Mouse (Mus musculus) hindbrain, embryonic 14.5 days (tissue): ENCODE results near the gene Gm45233. TPM values are rescaled to one million over a fixed set of nuclear protein-coding genes. Genes with fewer than 3 reads are reported as not detected.

Experiments
- ATAC-seq: fragments of 200-750 bp; cut with Nextera tagmentation; 2 replicates; pipeline ENCODE4 v1.8.0; 2017; ENCODE audit warnings: moderate number of reproducible peaks, mild to moderate bottlenecking, moderate TSS enrichment, moderate library complexity; ENCODE audit not compliant: low FRiP score
- DNase-seq: peaks from one replicate; pipeline ENCODE4 v3.0.0-alpha.2; 2015; ENCODE audit warnings: low spot score
- H3K27ac ChIP-seq: fragments of 300-500 bp; sonication (generic); 2 replicates; pipeline ENCODE4 v1.5.1; 2014; ENCODE audit warnings: mild to moderate bottlenecking, moderate library complexity
- H3K27me3 ChIP-seq: fragments of 300-500 bp; sonication (generic); 2 replicates; pipeline ENCODE4 v1.6.1; 2014; ENCODE audit warnings: mild to moderate bottlenecking, low read length, mixed read lengths; ENCODE audit not compliant: control insufficient read depth, insufficient read depth
- H3K36me3 ChIP-seq: fragments of 300-500 bp; sonication (generic); replicated peaks from 2 replicates; pipeline ENCODE4 v1.6.1; 2014; ENCODE audit not compliant: control insufficient read depth, insufficient read depth
- H3K4me1 ChIP-seq: fragments of 300-500 bp; sonication (generic); replicated peaks from 2 replicates; pipeline ENCODE4 v1.6.1; 2014; ENCODE audit warnings: antibody characterized with exemption, low read length, mixed read lengths; ENCODE audit not compliant: control insufficient read depth, insufficient read depth
- H3K4me2 ChIP-seq: fragments of 300-500 bp; sonication (generic); replicated peaks from 2 replicates; pipeline ENCODE4 v1.6.1; 2014; ENCODE audit warnings: mild to moderate bottlenecking, moderate library complexity
- H3K4me3 ChIP-seq: fragments of 300-500 bp; sonication (generic); replicated peaks from 2 replicates; pipeline ENCODE4 v1.5.1; 2014; ENCODE audit warnings: mild to moderate bottlenecking, low read length
- H3K9ac ChIP-seq: fragments of 300-500 bp; sonication (generic); 2 replicates; pipeline ENCODE4 v1.6.1; 2014
- H3K9me3 ChIP-seq: fragments of 300-500 bp; sonication (generic); 2 replicates; pipeline ENCODE4 v1.6.1; 2016; ENCODE audit warnings: low read length; ENCODE audit not compliant: control insufficient read depth
- WGBS: fragments of 180-500 bp; shearing (Covaris S2); extraction: QIAGEN DNeasy Blood & Tissue Kit; methylation state at CpG from one replicate; pipeline ENCODE4 v1.1.7; 2014; 5-methylcytosine and 5-hydroxymethylcytosine counted together
- polyA plus RNA-seq: library from polyadenylated mRNA; unstranded; fragments of >200 nt; fragmentation: Nextera tagmentation; extraction: Ambion mirVana; gene quantifications from 2 replicates; pipeline ENCODE4 v1.2.1, GENCODE M21; 2014

The Gm45233 gene
- polyA plus RNA-seq, 1 experiment from 2014 or later = 0.62 TPM

DNA sequence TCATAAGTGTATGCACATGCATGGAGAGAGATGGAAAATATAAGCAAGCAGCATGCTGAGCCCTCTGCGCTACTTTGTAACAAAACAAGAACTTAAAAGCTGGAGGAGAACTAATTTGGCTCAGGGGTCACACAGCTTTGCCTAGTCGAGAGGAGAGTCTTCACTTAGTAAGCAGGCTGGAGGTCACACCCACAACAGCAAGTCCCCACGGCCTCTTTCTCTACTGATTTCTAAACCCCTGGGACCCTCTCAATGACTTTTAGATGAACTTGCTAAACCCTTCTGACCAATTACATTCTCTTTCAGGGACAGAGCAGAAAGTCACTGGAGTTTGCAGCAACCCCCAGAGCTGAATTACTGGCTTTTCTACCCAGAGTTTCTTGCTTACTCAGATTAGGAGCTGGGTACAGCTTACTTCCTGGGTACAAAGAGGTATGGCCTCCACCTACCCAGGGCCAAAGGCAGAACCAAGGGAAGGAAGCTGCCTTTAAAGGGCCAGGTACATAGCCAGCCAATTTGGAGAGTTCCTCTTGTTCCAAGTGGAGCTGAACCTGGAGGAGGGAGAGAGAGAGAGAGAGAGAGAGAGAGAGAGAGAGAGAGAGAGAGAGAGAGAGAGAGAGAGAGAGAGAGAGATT lies 19.8 kb upstream of the Gm45233 start:
- ATAC-seq (no peak), DNase-seq (no peak)
- Histone ChIP-seq H3K4me3 (no peak overlapping the region), H3K36me3 (no peaks in the 10 kb centered on the region), H3K27ac (no peak overlapping the region), H3K27me3 (no peaks in the 10 kb centered on the region), H3K4me1 (peaks cover 5% of the 10 kb centered on the region; the same call in 1 of the 2 replicates), H3K9ac (no peak overlapping the region), H3K9me3 (no peaks in the 10 kb centered on the region), H3K4me2 (no peak overlapping the region)
- WGBS = 68% methylated on average over 3 of the region's 3 CpGs

DNA sequence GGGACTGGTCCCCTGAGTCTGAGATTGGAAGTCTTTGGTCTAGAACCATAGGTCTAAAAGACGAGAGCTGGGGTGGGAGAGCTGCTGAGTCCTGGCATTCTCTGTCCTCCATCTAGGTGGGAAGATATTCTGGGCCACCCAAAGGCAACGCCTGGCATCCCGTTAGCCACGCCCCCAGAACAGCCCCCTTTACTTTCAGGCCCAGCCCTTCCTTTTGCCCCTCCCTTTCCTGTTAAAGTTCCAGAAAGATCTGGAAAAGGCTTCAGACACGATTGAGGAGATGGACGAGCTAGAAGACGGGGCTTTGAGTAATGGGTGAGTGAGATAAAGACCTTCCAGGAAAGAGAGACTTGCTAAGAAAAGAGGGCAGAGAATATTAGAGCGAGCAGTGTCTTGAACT lies 16.5 kb upstream of the Gm45233 start, which contains the start of gene Lim2:
TSS of gene Lim2 (plus strand) at position 265 of the 400 bp plus-strand sequence.
- no peak within 1 kb of the TSS for H3K9ac ChIP-seq
- WGBS = 89% methylated on average over 8 of the region's 8 CpGs

DNA sequence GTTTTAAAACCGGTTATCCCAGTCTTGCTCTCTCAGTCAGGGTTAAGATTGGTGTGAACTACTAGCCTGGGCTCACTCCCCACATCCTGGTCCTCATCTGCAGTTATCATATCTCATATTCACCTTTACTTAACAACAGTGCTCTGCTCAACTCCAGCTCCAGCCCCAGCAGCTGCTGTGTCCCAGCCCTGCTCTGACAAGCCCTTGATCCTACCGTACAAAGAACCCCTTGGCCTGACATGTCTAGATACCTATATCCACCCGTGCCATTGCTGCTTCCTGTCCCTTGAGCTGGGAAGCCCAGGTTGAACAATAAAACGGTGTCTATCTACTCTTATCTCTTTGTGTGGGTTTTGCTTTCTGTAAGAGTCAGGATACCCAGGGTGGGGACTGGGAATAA lies 14.4 kb upstream of the Gm45233 start:
- Histone ChIP-seq H3K4me3 (no peak overlapping the region), H3K4me1 (no peaks in the 10 kb centered on the region), H3K27ac (no peak overlapping the region), H3K27me3 (no peaks in the 10 kb centered on the region), H3K36me3 (no peaks in the 10 kb centered on the region), H3K9me3 (no peaks in the 10 kb centered on the region), H3K9ac (no peak overlapping the region), H3K4me2 (no peak overlapping the region)
- WGBS = 71% methylated on average over 4 of the region's 4 CpGs
- DNase-seq = no peak
- no peak for ATAC-seq

More for the DNA sequence above, 16.5 kb upstream of the Gm45233 start, which contains the start of gene Lim2:
- H3K9me3 ChIP-seq = no peaks in the 10 kb centered on the region
- no peaks in the 10 kb centered on the region for H3K36me3 ChIP-seq
- H3K4me2 ChIP-seq = no peak within 1 kb of the TSS
- no peaks in the 10 kb centered on the region for H3K27me3 ChIP-seq
- DNase-seq = no peak
- ATAC-seq = no peak
- no peak within 1 kb of the TSS for H3K27ac ChIP-seq
- H3K4me1 ChIP-seq = peaks cover 5% of the 10 kb centered on the region; the same call in 1 of the 2 replicates
- no peak within 1 kb of the TSS for H3K4me3 ChIP-seq

DNA sequence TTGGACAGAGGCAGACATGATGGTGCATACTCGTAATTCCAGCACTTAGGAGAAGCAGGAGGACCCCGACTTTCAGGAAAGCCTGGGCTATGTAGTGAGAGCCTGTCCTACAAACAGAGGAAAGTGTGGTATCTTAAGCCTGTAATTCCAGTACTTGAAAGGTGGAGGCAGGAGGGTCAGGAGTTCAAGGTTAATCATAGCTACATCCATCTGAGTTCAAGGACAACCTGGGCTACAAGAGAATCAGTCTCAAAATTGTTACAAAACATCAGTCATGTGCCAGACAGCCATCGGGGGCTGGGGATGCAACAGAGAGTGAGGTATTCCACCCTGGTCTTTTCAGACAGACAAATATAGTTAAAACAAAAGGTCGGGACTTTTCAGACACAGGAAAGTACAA lies 11.0 kb upstream of the Gm45233 start:
- no peaks in the 10 kb centered on the region for H3K36me3 ChIP-seq
- DNase-seq (no peak), ATAC-seq (no peak)
- H3K9me3 ChIP-seq = no peaks in the 10 kb centered on the region
- H3K27ac ChIP-seq = no peak overlapping the region
- H3K4me1 ChIP-seq = no peaks in the 10 kb centered on the region
- H3K4me2 ChIP-seq = no peak overlapping the region
- no peaks in the 10 kb centered on the region for H3K27me3 ChIP-seq
- no peak overlapping the region for H3K4me3 ChIP-seq
- WGBS = 76% methylated on average over 4 of the region's 4 CpGs
- H3K9ac ChIP-seq = no peak overlapping the region

DNA sequence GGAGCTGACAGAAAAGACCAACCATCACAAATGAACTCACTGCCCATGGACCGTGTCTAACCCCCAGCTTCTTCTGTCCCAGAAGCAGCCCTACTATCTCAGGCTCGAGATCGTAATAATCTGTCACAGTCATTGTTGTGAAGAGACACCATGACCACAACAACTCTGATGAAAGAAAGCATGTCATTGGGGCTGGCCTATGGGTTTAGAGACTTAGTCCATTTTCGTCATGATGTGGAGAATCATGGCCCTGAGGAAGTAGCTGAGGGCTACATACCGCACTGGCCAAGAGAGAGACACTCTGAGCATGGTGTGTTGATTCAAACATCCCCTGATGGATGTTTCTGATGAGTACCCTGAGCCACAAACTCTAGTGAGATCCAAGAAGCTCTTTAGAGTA lies 9.3 kb upstream of the Gm45233 start:
- Histone ChIP-seq H3K27ac (no peak overlapping the region), H3K36me3 (no peaks in the 10 kb centered on the region), H3K4me2 (no peak overlapping the region), H3K4me1 (no peaks in the 10 kb centered on the region), H3K9ac (no peak overlapping the region), H3K27me3 (no peaks in the 10 kb centered on the region), H3K9me3 (no peaks in the 10 kb centered on the region), H3K4me3 (no peak overlapping the region)
- no peak for DNase-seq
- WGBS = 80% methylated on average over 5 of the region's 5 CpGs
- no peak for ATAC-seq

DNA sequence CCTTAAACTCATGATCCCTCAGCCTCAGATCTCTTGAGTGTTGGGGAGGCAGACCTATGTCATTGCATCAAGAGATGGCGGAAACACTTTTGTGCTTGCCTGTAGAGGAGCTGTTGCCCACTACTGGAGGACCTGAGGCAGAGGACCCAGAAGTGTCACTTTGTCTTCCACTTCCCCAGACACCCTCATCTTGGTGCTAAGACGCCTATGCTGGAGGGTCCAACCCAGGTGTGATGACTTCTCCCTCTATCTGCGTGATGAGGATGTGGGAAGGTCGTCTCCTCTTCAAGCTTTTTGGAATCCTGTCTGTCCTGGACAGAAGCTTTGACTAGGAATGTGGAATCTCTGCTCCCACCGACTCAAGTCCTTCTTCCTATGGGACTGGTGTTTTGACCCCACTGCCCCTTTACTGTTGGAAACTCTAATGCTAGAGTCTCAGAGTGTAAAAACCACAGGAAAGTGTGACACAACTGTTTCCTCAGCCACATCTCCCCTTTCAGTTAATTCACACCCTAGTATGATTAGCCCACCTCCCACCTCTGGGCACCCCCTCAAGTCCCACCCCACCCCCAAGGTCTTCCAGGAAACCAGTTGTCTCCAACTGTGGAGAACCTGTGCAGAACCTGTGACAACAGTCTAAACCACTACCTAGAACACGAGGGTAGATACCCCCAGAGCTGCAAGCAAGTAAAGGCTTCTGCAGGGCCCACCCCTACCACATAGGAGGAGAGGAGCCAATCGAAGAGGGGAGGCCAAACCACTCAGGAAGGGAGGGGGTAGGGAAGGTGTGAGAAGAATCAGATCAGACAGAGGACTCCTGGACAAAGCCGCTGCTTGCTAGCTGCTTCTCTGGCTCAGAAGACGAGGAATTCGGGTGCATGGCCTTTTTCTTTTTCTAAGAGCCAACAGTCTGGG lies 7.3 kb upstream of the Gm45233 start, which contains the start of gene Nkg7:
TSS of gene Nkg7 (plus strand) at position 733 of the 915 bp plus-strand sequence.
- WGBS = 82% methylated on average over 10 of the region's 10 CpGs
- no peaks in the 10 kb centered on the region for H3K9me3 ChIP-seq
- no peaks in the 10 kb centered on the region for H3K27me3 ChIP-seq
- DNase-seq = no peak
- no peak for ATAC-seq
- H3K4me2 ChIP-seq = no peak within 1 kb of the TSS
- no peak within 1 kb of the TSS for H3K27ac ChIP-seq
- H3K4me3 ChIP-seq = no peak within 1 kb of the TSS
- H3K9ac ChIP-seq = no peak within 1 kb of the TSS
- no peaks in the 10 kb centered on the region for H3K36me3 ChIP-seq
- no peaks in the 10 kb centered on the region for H3K4me1 ChIP-seq

DNA sequence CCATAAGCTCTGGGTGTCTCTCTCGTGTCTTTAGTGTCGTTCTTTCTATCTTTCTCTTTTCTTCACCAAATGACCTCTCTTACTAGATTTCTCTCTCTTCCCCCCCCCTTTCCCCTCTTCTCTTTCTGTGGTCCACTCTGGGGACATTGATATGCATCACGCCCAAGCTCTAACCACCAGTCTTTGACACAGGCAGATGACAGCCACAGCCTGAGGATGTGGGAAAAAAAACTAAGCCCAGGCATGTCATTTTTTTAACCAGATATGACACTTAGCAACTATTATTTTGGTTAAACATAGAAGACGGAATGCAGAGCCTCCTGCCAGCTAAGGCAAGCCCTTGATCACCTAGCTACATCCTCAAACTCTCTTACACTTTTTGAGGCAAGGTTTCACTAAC lies 5.3 kb upstream of the Gm45233 start:
- Histone ChIP-seq H3K4me1 (peaks cover 6% of the 10 kb centered on the region), H3K36me3 (no peaks in the 10 kb centered on the region), H3K9ac (no peak overlapping the region), H3K9me3 (no peaks in the 10 kb centered on the region), H3K27me3 (no peaks in the 10 kb centered on the region), H3K4me2 (no peak overlapping the region), H3K27ac (no peak overlapping the region), H3K4me3 (no peak overlapping the region)
- WGBS = 83% methylated on average over 4 of the region's 4 CpGs
- DNase-seq (no peak), ATAC-seq (no peak)

DNA sequence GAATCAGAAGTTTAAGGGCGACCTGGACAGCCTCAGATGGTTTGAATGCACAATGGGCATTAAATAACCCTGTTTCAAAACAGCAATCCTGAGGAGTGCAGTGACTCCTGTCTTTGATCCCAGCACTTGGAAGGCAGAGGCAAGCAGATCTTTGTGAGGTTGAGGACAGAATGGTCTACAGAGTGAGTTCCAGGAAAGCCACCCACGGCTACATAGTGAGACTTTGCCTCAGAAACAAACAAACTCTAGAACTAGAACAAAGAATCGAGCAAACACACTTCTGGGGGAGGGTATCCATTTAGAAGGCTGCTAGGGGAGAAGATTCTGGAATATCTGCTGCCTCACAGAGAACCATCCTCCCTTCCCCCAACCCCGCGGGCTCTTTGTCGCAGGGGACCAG lies 3.4 kb upstream of the Gm45233 start, which contains the start of gene Cldnd2:
TSS of gene Cldnd2 (plus strand) at position 301 of the 400 bp plus-strand sequence.
- no peak for DNase-seq
- ATAC-seq = no peak
- H3K4me3 ChIP-seq = no peak within 1 kb of the TSS
- WGBS = 77% methylated on average over 6 of the region's 6 CpGs
- no peaks in the 10 kb centered on the region for H3K9me3 ChIP-seq
- no peaks in the 10 kb centered on the region for H3K36me3 ChIP-seq
- peaks cover 19% of the 10 kb centered on the region for H3K4me1 ChIP-seq
- no peak within 1 kb of the TSS for H3K4me2 ChIP-seq
- H3K27me3 ChIP-seq = no peaks in the 10 kb centered on the region
- no peak within 1 kb of the TSS for H3K27ac ChIP-seq
- H3K9ac ChIP-seq = no peak within 1 kb of the TSS

DNA sequence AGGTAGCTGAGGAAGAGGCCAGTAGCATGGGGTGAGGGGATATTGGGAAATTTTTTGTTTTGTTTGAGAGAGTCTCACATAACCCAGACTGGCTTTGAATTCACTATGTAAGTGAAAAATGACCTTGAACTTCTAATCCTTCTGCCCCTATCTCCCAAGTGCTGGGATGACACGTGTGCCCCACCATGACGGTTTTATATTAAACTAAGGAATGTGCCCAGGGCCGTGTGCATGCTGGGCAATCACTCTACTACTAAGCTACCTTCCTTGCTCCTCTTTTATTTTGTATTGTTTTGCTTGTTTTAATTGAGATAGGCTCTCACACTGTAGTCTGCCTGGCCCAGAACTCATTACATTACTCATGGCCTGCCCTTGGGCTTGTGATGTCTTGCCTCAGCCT lies 2.9 kb upstream of the Gm45233 start:
- Histone ChIP-seq H3K9ac (no peak overlapping the region), H3K4me3 (no peak overlapping the region), H3K4me1 (peaks cover 19% of the 10 kb centered on the region), H3K27me3 (no peaks in the 10 kb centered on the region), H3K27ac (no peak overlapping the region), H3K4me2 (no peak overlapping the region), H3K36me3 (no peaks in the 10 kb centered on the region), H3K9me3 (no peaks in the 10 kb centered on the region)
- WGBS = 80% methylated on average over 3 of the region's 3 CpGs
- DNase-seq (no peak), ATAC-seq (no peak)
